Mouse (Mus musculus) myocyte (in vitro differentiated cells): ENCODE measurements around the gene Slc25a43. TPM values are rescaled to one million over a fixed set of nuclear protein-coding genes. Genes with fewer than 3 reads are reported as not detected.
"Not testable (repeated sequence)": the region's sequence is repeated elsewhere in the genome, so short reads cannot be mapped to it uniquely, and the experiment has no call there.

ENCODE experiments used
- H3K27me3 ChIP-seq: one replicate; pipeline ENCODE4 v1.6.1; 2011; ENCODE audit not compliant: control insufficient read depth, insufficient read depth, insufficient read length
- H3K36me3 ChIP-seq: one replicate; pipeline ENCODE4 v1.6.1; 2011; ENCODE audit not compliant: control insufficient read depth, insufficient read depth
- H3K4me2 ChIP-seq: one replicate; pipeline ENCODE4 v1.6.1; 2011; ENCODE audit warnings: low read depth, control low read depth
- H3K4me3 ChIP-seq: one replicate; pipeline ENCODE4 v1.5.1; 2011; ENCODE audit warnings: mild to moderate bottlenecking, control low read depth, moderate library complexity
- H3K79me2 ChIP-seq: one replicate; pipeline ENCODE4 v1.6.1; 2011; ENCODE audit not compliant: control insufficient read depth, insufficient read depth
- H3ac ChIP-seq: one replicate; pipeline ENCODE4 v1.6.1; 2011; ENCODE audit not compliant: control insufficient read depth, insufficient read length
- CEBPB ChIP-seq: IDR thresholded peaks from 2 replicates; pipeline ENCODE4 v1.6.1; 2011; ENCODE audit warnings: mild to moderate bottlenecking, moderate library complexity; ENCODE audit not compliant: poor library complexity, insufficient read depth, severe bottlenecking
- E2F4 ChIP-seq: IDR thresholded peaks from one replicate; pipeline ENCODE4 v1.6.1; 2011; ENCODE audit warnings: mild to moderate bottlenecking, control low read depth, moderate library complexity; ENCODE audit not compliant: insufficient read depth
- MAX ChIP-seq: IDR thresholded peaks from one replicate; pipeline ENCODE4 v1.6.1; 2011; ENCODE audit warnings: low read depth, mild to moderate bottlenecking, control low read depth
- MYOD1 ChIP-seq, 3 experiments: IDR thresholded peaks; one replicate each; pipeline ENCODE4 v1.6.1; 2011; ENCODE audit warnings: control low read depth in 2 of 3, low read depth in 2 of 3, mild to moderate bottlenecking in 2 of 3, moderate library complexity in 1 of 3; ENCODE audit not compliant: insufficient read length in 2 of 3, control insufficient read depth in 1 of 3
- MYOG ChIP-seq, 3 experiments: IDR thresholded peaks; one replicate each; pipeline ENCODE4 v1.6.1; 2011; ENCODE audit warnings: control low read depth in 2 of 3, low read depth in 2 of 3, mild to moderate bottlenecking in 2 of 3; ENCODE audit not compliant: insufficient read length in 2 of 3, control insufficient read depth in 1 of 3, insufficient read depth in 1 of 3
- POLR2A ChIP-seq: IDR thresholded peaks from one replicate; pipeline ENCODE4 v1.6.1; 2011; ENCODE audit warnings: low read depth, mild to moderate bottlenecking, control low read depth, moderate library complexity; ENCODE audit not compliant: insufficient read length
- POLR2AphosphoS2 ChIP-seq: IDR thresholded peaks from one replicate; pipeline ENCODE4 v1.6.1; 2011; ENCODE audit warnings: low read depth, control low read depth; ENCODE audit not compliant: insufficient read length
- REST ChIP-seq: IDR thresholded peaks from one replicate; pipeline ENCODE4 v1.6.1; 2011; ENCODE audit warnings: mild to moderate bottlenecking, control low read depth, moderate library complexity; ENCODE audit not compliant: insufficient read depth, insufficient read length
- SRF ChIP-seq: IDR thresholded peaks from one replicate; pipeline ENCODE4 v1.6.1; 2011; ENCODE audit warnings: low read depth; ENCODE audit not compliant: control insufficient read depth, insufficient read length
- TCF12 ChIP-seq: IDR thresholded peaks from one replicate; pipeline ENCODE4 v1.6.1; 2011; ENCODE audit warnings: mild to moderate bottlenecking, control low read depth; ENCODE audit not compliant: poor library complexity, insufficient read depth, severe bottlenecking
- TCF3 ChIP-seq: IDR thresholded peaks from one replicate; pipeline ENCODE4 v1.6.1; 2011; ENCODE audit warnings: low read depth, control low read depth; ENCODE audit not compliant: insufficient read length
- USF1 ChIP-seq: IDR thresholded peaks from one replicate; pipeline ENCODE4 v1.6.1; 2011; ENCODE audit warnings: low read depth, mild to moderate bottlenecking, control low read depth, moderate library complexity
- polyA plus RNA-seq: library from polyadenylated mRNA; unstranded; fragments of >200 nt; fragmentation: generic; extraction: Trizol; gene quantifications from one replicate; pipeline ENCODE4 v1.2.1, GENCODE M21; 2012; ENCODE audit warnings: missing spikeins

The Slc25a43 gene
- polyA plus RNA-seq, 1 experiment = 1.1 TPM

GRCm38 (mm10) chrX:36796163-36796581 lies 52.7 kb downstream of the Slc25a43 start:
- Histone ChIP-seq H3K36me3 (peaks cover 10% of the 10 kb centered on the region), H3K4me3 (peak overlapping the region; percentile 79), H3K27me3 (no peaks in the 10 kb centered on the region), H3K4me2 (peak overlapping the region; percentile 73), H3K79me2 (peaks cover 5% of the 10 kb centered on the region), H3ac (peak overlapping the region; percentile 55)
- TF ChIP-seq MYOG (IDR thresholded peaks at IDR 0.05; ENCODE audit: control insufficient read depth in 1 of 3, insufficient read depth in 1 of 3, insufficient read length in 2 of 3, low read depth in 2 of 3) (peak in 1 of 3 experiments; percentile 14), MYOD1 (IDR thresholded peaks at IDR 0.05; ENCODE audit: control insufficient read depth in 1 of 3, insufficient read length in 2 of 3, low read depth in 2 of 3) (no peak), TCF12 (no peak), CEBPB (no peak), E2F4 (no peak), POLR2A (peak; percentile 91), POLR2AphosphoS2 (peak; percentile 87), SRF (no peak), MAX (no peak), REST (no peak), USF1 (no peak), TCF3 (no peak)

GRCm38 (mm10) chrX:36796734-36797133 lies 53.3 kb downstream of the Slc25a43 start:
- Histone ChIP-seq H3K4me2 (peak overlapping the region; percentile 73), H3ac (peak overlapping the region; percentile 55), H3K36me3 (peaks cover 10% of the 10 kb centered on the region), H3K4me3 (peak overlapping the region; percentile 79)
- not testable (repeated sequence) for H3K79me2 ChIP-seq, H3K27me3 ChIP-seq

- no peak for TF ChIP-seq USF1
- peak; percentile 78 for TF ChIP-seq POLR2AphosphoS2
- TF ChIP-seq SRF = no peak
- H3K4me3 ChIP-seq = no peak overlapping the region
- H3K27me3 ChIP-seq = no peaks in the 10 kb centered on the region
- peaks cover 5% of the 10 kb centered on the region for H3K79me2 ChIP-seq
- no peak overlapping the region for H3K4me2 ChIP-seq
- peaks cover 10% of the 10 kb centered on the region for H3K36me3 ChIP-seq
- H3ac ChIP-seq = no peak overlapping the region
These were observed 55.8 kb downstream of the Slc25a43 start for GRCm38 (mm10) chrX:36799131-36799879.

GRCm38 (mm10) chrX:36803189-36803588 lies 59.7 kb downstream of the Slc25a43 start:
- no peaks in the 10 kb centered on the region for H3K27me3 ChIP-seq
- H3K79me2 ChIP-seq = no peaks in the 10 kb centered on the region
- H3K36me3 ChIP-seq = peaks cover under 1% of the 10 kb centered on the region
- TF ChIP-seq MAX (no peak), TCF12 (no peak), POLR2AphosphoS2 (no peak), POLR2A (no peak)
- no peak overlapping the region for H3K4me2 ChIP-seq
- no peak overlapping the region for H3ac ChIP-seq
- no peak overlapping the region for H3K4me3 ChIP-seq

GRCm38 (mm10) chrX:36804196-36804595 lies 60.7 kb downstream of the Slc25a43 start:
- no peaks in the 10 kb centered on the region for H3K36me3 ChIP-seq
- no peaks in the 10 kb centered on the region for H3K79me2 ChIP-seq
- H3K4me3 ChIP-seq = no peak overlapping the region
- H3K4me2 ChIP-seq = no peak overlapping the region
- H3K27me3 ChIP-seq = no peaks in the 10 kb centered on the region
- TF ChIP-seq CEBPB (0 out of 2 replicates have a peak, but pooled peaks have one; percentile 35), SRF (no peak)
- no peak overlapping the region for H3ac ChIP-seq

- H3K4me3 ChIP-seq = no peak overlapping the region
These were observed 62.2 kb downstream of the Slc25a43 start for GRCm38 (mm10) chrX:36805466-36806235.

More at GRCm38 (mm10) chrX:36805466-36806235, 62.2 kb downstream of the Slc25a43 start:
- Histone ChIP-seq H3K27me3 (no peaks in the 10 kb centered on the region), H3K79me2 (no peaks in the 10 kb centered on the region), H3ac (no peak overlapping the region), H3K4me2 (no peak overlapping the region), H3K36me3 (no peaks in the 10 kb centered on the region)
- no peak for TF ChIP-seq TCF3
- TF ChIP-seq MYOG (IDR thresholded peaks at IDR 0.05; ENCODE audit: control insufficient read depth in 1 of 3, insufficient read depth in 1 of 3, insufficient read length in 2 of 3, low read depth in 2 of 3) = no peak
- TF ChIP-seq CEBPB = no peak
